Mouse (Mus musculus) gastrocnemius, adult 8-10 months (tissue): ENCODE results near the gene Celsr2. TPM values are rescaled to one million over a fixed set of nuclear protein-coding genes. Genes with fewer than 3 reads are reported as not detected.

ENCODE experiments used
- total RNA-seq, 4 experiments: library from RNA; stranded (reverse); gene quantifications; 2 replicates each; pipeline ENCODE4 v1.2.4; 2022

Gene Celsr2
- total RNA-seq, 4 experiments from 2014 or later, result 8.9 to 12.5 (median 9.6) TPM

Other genes with a start within 250 kb of the Celsr2 start
- 10 to 100 TPM; 30.3 to 36.5 (median 32.6) TPM for gene Amigo1, start 229.2 kb downstream of the Celsr2 start, total RNA-seq
- 1 to 10 TPM; 3.0 to 3.8 (median 3.4) TPM for gene Cyb561d1, start 214.3 kb downstream of the Celsr2 start, total RNA-seq
- 1 to 10 TPM; 5.9 to 7.4 (median 6.6) TPM for gene Atxn7l2, start 204.6 kb downstream of the Celsr2 start, total RNA-seq
- gene Sypl2, start 188.9 kb downstream of the Celsr2 start, total RNA-seq, result 100 to 1,000 TPM; 240 to 296 (median 244) TPM
- gene Psma5, start 158.6 kb downstream of the Celsr2 start, total RNA-seq, result 10 to 100 TPM; 57.8 to 63.3 (median 60.8) TPM
- 10 to 100 TPM; 50.2 to 56.6 (median 53.5) TPM for gene Sort1, start 131.5 kb downstream of the Celsr2 start, total RNA-seq
- not detected for gene Mybphl, start 50.6 kb downstream of the Celsr2 start, total RNA-seq
- not detected for gene Psrc1, start 31.7 kb downstream of the Celsr2 start, total RNA-seq
- gene Sars, start 29.7 kb upstream of the Celsr2 start, total RNA-seq, result 100 to 1,000 TPM; 106 to 124 (median 111) TPM
- not detected for gene 1700013F07Rik, start 118.6 kb upstream of the Celsr2 start, total RNA-seq
- gene 5330417C22Rik, start 121.0 kb upstream of the Celsr2 start, total RNA-seq, result under 1 TPM in 2 of 4 experiments, not detected in 2; 0.19 to 0.31 TPM
- gene Tmem167b, start 146.9 kb upstream of the Celsr2 start, total RNA-seq, result 10 to 100 TPM; 14.8 to 16.5 (median 16.1) TPM
- 10 to 100 TPM; 18.6 to 30.2 (median 25.3) TPM for gene Taf13, start 156.1 kb upstream of the Celsr2 start, total RNA-seq
- gene Wdr47, start 175.7 kb upstream of the Celsr2 start, total RNA-seq, result 1 to 10 TPM; 3.5 to 7.7 (median 5.0) TPM
- gene Clcc1, start 238.4 kb upstream of the Celsr2 start, total RNA-seq, result 10 to 100 TPM; 33.9 to 45.3 (median 37.3) TPM